Comparison of ENCODE assay signal across 10 mouse cellular contexts in the genomic region with DNA sequence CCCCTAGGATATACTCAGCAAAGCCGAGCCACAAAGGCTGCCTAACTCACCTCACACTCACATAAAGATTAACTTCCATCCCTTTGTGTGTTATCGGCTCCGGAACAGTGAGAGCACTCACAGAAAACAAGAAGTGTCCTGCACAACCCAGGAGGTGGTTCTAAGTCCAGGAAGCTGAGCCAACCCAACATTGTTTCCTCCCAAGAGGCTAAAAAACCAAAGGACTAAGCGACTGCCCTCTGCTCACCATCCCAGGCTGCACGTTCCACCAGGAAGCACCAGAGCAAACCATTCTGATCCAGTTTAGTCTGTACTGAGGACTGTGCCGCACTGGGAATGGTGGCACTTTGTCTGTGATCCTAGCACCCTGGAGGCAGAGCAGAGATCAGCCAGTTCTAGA. TPM values are rescaled to one million over a fixed set of nuclear protein-coding genes. Genes with fewer than 3 reads are reported as not detected.
DNase-seq lines count a peak whose midpoint lies in the region; ATAC-seq and TF ChIP-seq lines count a peak whose summit lies in the region.
"Had no signal": no experiment of that assay in that cellular context is flagged by ENCODE, and none has a peak within 500 bp of the region (broad histone marks: within the 10 kb centered on the region; RNA-seq: fewer than 3 reads in every experiment).

No protein-coding gene starts in this region.

- H3K4me1 ChIP-seq in hindbrain, embryonic 11.5 days (replicated peaks; ENCODE audit: control insufficient read depth, insufficient read depth, low read length), result peaks cover 8% of the 10 kb centered on the region
- peaks cover 50% of the 10 kb centered on the region for H3K4me1 ChIP-seq in hindbrain, embryonic 10.5 days (replicated peaks)
- peaks cover 48% of the 10 kb centered on the region for H3K4me1 ChIP-seq in embryonic facial prominence, embryonic 13.5 days
- peaks cover 26% of the 10 kb centered on the region for H3K4me1 ChIP-seq in forebrain, postnatal 0 days (ENCODE audit: insufficient read depth)
- peaks cover 69% of the 10 kb centered on the region for H3K4me1 ChIP-seq in midbrain, embryonic 15.5 days

- H3K36me3 ChIP-seq in hindbrain, embryonic 11.5 days (ENCODE audit: control insufficient read depth, insufficient read depth, low read length), result no peaks in the 10 kb centered on the region
- H3K36me3 ChIP-seq in hindbrain, embryonic 10.5 days, result peaks cover 65% of the 10 kb centered on the region
- peaks cover 30% of the 10 kb centered on the region for H3K36me3 ChIP-seq in embryonic facial prominence, embryonic 13.5 days
- H3K36me3 ChIP-seq in forebrain, postnatal 0 days (ENCODE audit: insufficient read depth), result peaks cover 18% of the 10 kb centered on the region; the same call in 1 of the 2 replicates
- peaks cover 9% of the 10 kb centered on the region; the same call in 1 of the 2 replicates for H3K36me3 ChIP-seq in midbrain, embryonic 15.5 days (replicated peaks)

- 63% methylated on average over 6 of the region's 6 CpGs for WGBS in hindbrain, embryonic 11.5 days
- WGBS in hindbrain, embryonic 10.5 days, result 78% methylated on average over 6 of the region's 6 CpGs
- 81% methylated on average over 6 of the region's 6 CpGs for WGBS in embryonic facial prominence, embryonic 13.5 days
- WGBS in forebrain, postnatal 0 days, result 74% methylated on average over 6 of the region's 6 CpGs
- WGBS in midbrain, embryonic 15.5 days, result 70% methylated on average over 6 of the region's 6 CpGs

- peak overlapping the region; percentile 4; the same call in 1 of the 2 replicates for H3K4me2 ChIP-seq in hindbrain, embryonic 11.5 days (replicated peaks; ENCODE audit: low read depth, low read length)
- H3K4me2 ChIP-seq in embryonic facial prominence, embryonic 13.5 days, result no peak overlapping the region
- H3K4me2 ChIP-seq in forebrain, postnatal 0 days (ENCODE audit: low read depth), result peak overlapping the region; percentile 22
- peak overlapping the region; percentile 98 for H3K4me2 ChIP-seq in midbrain, embryonic 15.5 days

- H3K9ac ChIP-seq in hindbrain, embryonic 11.5 days (ENCODE audit: low read depth, low read length), result 0 out of 2 replicates have a peak overlapping the region, but pooled peaks have one; percentile 11
- peak overlapping the region; percentile 3; the same call in 1 of the 2 replicates for H3K9ac ChIP-seq in embryonic facial prominence, embryonic 13.5 days
- no peak overlapping the region for H3K9ac ChIP-seq in forebrain, postnatal 0 days
- no peak overlapping the region for H3K9ac ChIP-seq in midbrain, embryonic 15.5 days

- H3K9me3 ChIP-seq in hindbrain, embryonic 11.5 days (ENCODE audit: control insufficient read depth, low read length), result no peaks in the 10 kb centered on the region
- no peaks in the 10 kb centered on the region for H3K9me3 ChIP-seq in hindbrain, embryonic 10.5 days
- H3K9me3 ChIP-seq in embryonic facial prominence, embryonic 13.5 days, result no peaks in the 10 kb centered on the region
- no peaks in the 10 kb centered on the region for H3K9me3 ChIP-seq in forebrain, postnatal 0 days (ENCODE audit: low read length)
- H3K9me3 ChIP-seq in midbrain, embryonic 15.5 days, result no peaks in the 10 kb centered on the region

- no peak for ATAC-seq in hindbrain, embryonic 11.5 days (ENCODE audit: low FRiP score)
- no peak for ATAC-seq in embryonic facial prominence, embryonic 13.5 days (ENCODE audit: insufficient number of reproducible peaks, insufficient read depth, low FRiP score, low TSS enrichment, low read depth)
- no peak for ATAC-seq in forebrain, postnatal 0 days
- no peak for ATAC-seq in midbrain, embryonic 15.5 days (replicated peaks)
- ATAC-seq: activated CD4-positive, CD25-positive, alpha-beta regulatory T cell, adult 4 months; lung, postnatal 0 days had no signal

- H3K27ac ChIP-seq in hindbrain, embryonic 11.5 days (ENCODE audit: low read depth, low read length), result no peak overlapping the region
- H3K27ac ChIP-seq in hindbrain, embryonic 10.5 days, result no peak overlapping the region
- H3K27ac ChIP-seq in embryonic facial prominence, embryonic 13.5 days, result no peak overlapping the region
- no peak overlapping the region for H3K27ac ChIP-seq in forebrain, postnatal 0 days (ENCODE audit: low read depth, low read length)
- no peak overlapping the region for H3K27ac ChIP-seq in midbrain, embryonic 15.5 days

- 0 out of 2 replicates have a peak, but pooled peaks cover 2% of the 10 kb centered on the region for H3K27me3 ChIP-seq in hindbrain, embryonic 11.5 days (ENCODE audit: control insufficient read depth, insufficient read depth, low read length)
- H3K27me3 ChIP-seq in hindbrain, embryonic 10.5 days (ENCODE audit: insufficient read depth, poor library complexity, severe bottlenecking), result peaks cover under 1% of the 10 kb centered on the region; the same call in 1 of the 2 replicates
- H3K27me3 ChIP-seq in embryonic facial prominence, embryonic 13.5 days, result no peaks in the 10 kb centered on the region
- no peaks in the 10 kb centered on the region for H3K27me3 ChIP-seq in forebrain, postnatal 0 days (ENCODE audit: insufficient read depth, low read length)
- no peaks in the 10 kb centered on the region for H3K27me3 ChIP-seq in midbrain, embryonic 15.5 days (replicated peaks)

- H3K4me3 ChIP-seq in hindbrain, embryonic 11.5 days (ENCODE audit: low read depth, low read length), result no peak overlapping the region
- no peak overlapping the region for H3K4me3 ChIP-seq in hindbrain, embryonic 10.5 days
- no peak overlapping the region for H3K4me3 ChIP-seq in embryonic facial prominence, embryonic 13.5 days
- no peak overlapping the region; the same call in 1 of the 2 replicates for H3K4me3 ChIP-seq in forebrain, postnatal 0 days (ENCODE audit: low read depth, low read length)
- H3K4me3 ChIP-seq in midbrain, embryonic 15.5 days, result 0 out of 2 replicates have a peak overlapping the region, but pooled peaks have one; percentile 0

- TF ChIP-seq CTCF in forebrain, postnatal 0 days (IDR thresholded peaks at IDR 0.05; ENCODE audit: low read depth), result no peak

- DNase-seq in hindbrain, embryonic 11.5 days (ENCODE audit: low spot score), result no peak
- no peak for DNase-seq in hindbrain, embryonic 10.5 days (ENCODE audit: low spot score)
- no peak for DNase-seq in forebrain, postnatal 0 days
- DNase-seq in adrenal gland, adult 8-10 months, result no peak
- no peak for DNase-seq in spleen, postnatal 10 days (ENCODE audit: low spot score in 2 of 2)
- DNase-seq: thymus, postnatal 25 days had no signal

RNA-seq across cellular contexts. Expression of a gene that starts 4.4 kb away (rescaled TPM):
- polyA plus RNA-seq in hindbrain, embryonic 11.5 days (2014; fragmentation: Nextera tagmentation; extraction: Ambion mirVana), result 19.6 and 20.4 TPM in 2 replicates
- 24.7 and 30.9 TPM in 2 replicates for polyA plus RNA-seq in hindbrain, embryonic 10.5 days (2016; fragmentation: Nextera tagmentation; extraction: Ambion mirVana)
- 22.8 and 23.5 TPM in 2 replicates for polyA plus RNA-seq in embryonic facial prominence, embryonic 13.5 days (2015; fragmentation: Nextera tagmentation; extraction: Ambion mirVana)
- 21.5 and 30.0 TPM in 2 replicates for total RNA-seq in forebrain, postnatal 0 days (2014; rRNA removed)
- 11.6 and 15.4 TPM in 2 replicates for polyA plus RNA-seq in forebrain, postnatal 0 days (2015; fragmentation: Nextera tagmentation; extraction: Ambion mirVana)
- 32.2 and 32.6 TPM in 2 replicates for polyA plus RNA-seq in midbrain, embryonic 15.5 days (2015; fragmentation: Nextera tagmentation; extraction: Ambion mirVana)
- 10 to 100 TPM; 22.7 to 37.2 (median 29.9) TPM for total RNA-seq in adrenal gland, adult 8-10 months (2022)

RNA-seq across cellular contexts. Expression of a gene that starts 25.2 kb away (rescaled TPM):
- polyA plus RNA-seq in hindbrain, embryonic 11.5 days (2014; fragmentation: Nextera tagmentation; extraction: Ambion mirVana), result 20.4 and 24.7 TPM in 2 replicates
- polyA plus RNA-seq in hindbrain, embryonic 10.5 days (2016; fragmentation: Nextera tagmentation; extraction: Ambion mirVana), result 30.2 and 30.7 TPM in 2 replicates
- 42.9 and 44.9 TPM in 2 replicates for polyA plus RNA-seq in embryonic facial prominence, embryonic 13.5 days (2015; fragmentation: Nextera tagmentation; extraction: Ambion mirVana)
- total RNA-seq in forebrain, postnatal 0 days (2014; rRNA removed), result 32.7 and 41.1 TPM in 2 replicates
- polyA plus RNA-seq in forebrain, postnatal 0 days (2015; fragmentation: Nextera tagmentation; extraction: Ambion mirVana), result 29.5 and 35.3 TPM in 2 replicates
- polyA plus RNA-seq in midbrain, embryonic 15.5 days (2015; fragmentation: Nextera tagmentation; extraction: Ambion mirVana), result 34.2 and 36.3 TPM in 2 replicates
- total RNA-seq in adrenal gland, adult 8-10 months (2022), result 10 to 100 TPM; 23.0 to 26.8 (median 24.2) TPM

RNA-seq across cellular contexts. Expression of a gene that starts 30.5 kb away (rescaled TPM):
- polyA plus RNA-seq in hindbrain, embryonic 11.5 days (2014; fragmentation: Nextera tagmentation; extraction: Ambion mirVana), result 60.3 and 62.6 TPM in 2 replicates
- polyA plus RNA-seq in hindbrain, embryonic 10.5 days (2016; fragmentation: Nextera tagmentation; extraction: Ambion mirVana), result 95.9 and 109 TPM in 2 replicates
- 138 and 142 TPM in 2 replicates for polyA plus RNA-seq in embryonic facial prominence, embryonic 13.5 days (2015; fragmentation: Nextera tagmentation; extraction: Ambion mirVana)
- 9.5 and 16.0 TPM in 2 replicates for total RNA-seq in forebrain, postnatal 0 days (2014; rRNA removed)
- polyA plus RNA-seq in forebrain, postnatal 0 days (2015; fragmentation: Nextera tagmentation; extraction: Ambion mirVana), result 11.4 and 12.9 TPM in 2 replicates
- polyA plus RNA-seq in midbrain, embryonic 15.5 days (2015; fragmentation: Nextera tagmentation; extraction: Ambion mirVana), result 24.7 and 25.1 TPM in 2 replicates
- total RNA-seq in adrenal gland, adult 8-10 months (2022), result 10 to 100 TPM in 1 of 4 experiments, 1 to 10 TPM in 3; 2.1 to 10.4 (median 6.0) TPM

RNA-seq across cellular contexts. Expression of a gene that starts 48.2 kb away (rescaled TPM):
- 1.0 and 1.1 TPM in 2 replicates for polyA plus RNA-seq in hindbrain, embryonic 11.5 days (2014; fragmentation: Nextera tagmentation; extraction: Ambion mirVana)
- 1.8 and 1.9 TPM in 2 replicates for polyA plus RNA-seq in hindbrain, embryonic 10.5 days (2016; fragmentation: Nextera tagmentation; extraction: Ambion mirVana)
- polyA plus RNA-seq in embryonic facial prominence, embryonic 13.5 days (2015; fragmentation: Nextera tagmentation; extraction: Ambion mirVana), result 1.4 and 1.7 TPM in 2 replicates
- 2.8 and 4.3 TPM in 2 replicates for total RNA-seq in forebrain, postnatal 0 days (2014; rRNA removed)
- 2.4 and 2.5 TPM in 2 replicates for polyA plus RNA-seq in forebrain, postnatal 0 days (2015; fragmentation: Nextera tagmentation; extraction: Ambion mirVana)
- polyA plus RNA-seq in midbrain, embryonic 15.5 days (2015; fragmentation: Nextera tagmentation; extraction: Ambion mirVana), result 4.0 and 4.6 TPM in 2 replicates
- total RNA-seq in adrenal gland, adult 8-10 months (2022), result 10 to 100 TPM in 3 of 4 experiments, 1 to 10 TPM in 1; 7.8 to 14.9 (median 12.0) TPM

RNA-seq across cellular contexts. Expression of a gene that starts 58.4 kb away (rescaled TPM):
- 244 TPM in 2 replicates for polyA plus RNA-seq in hindbrain, embryonic 11.5 days (2014; fragmentation: Nextera tagmentation; extraction: Ambion mirVana)
- polyA plus RNA-seq in hindbrain, embryonic 10.5 days (2016; fragmentation: Nextera tagmentation; extraction: Ambion mirVana), result 301 and 318 TPM in 2 replicates
- polyA plus RNA-seq in embryonic facial prominence, embryonic 13.5 days (2015; fragmentation: Nextera tagmentation; extraction: Ambion mirVana), result 180 and 209 TPM in 2 replicates
- 116 and 166 TPM in 2 replicates for total RNA-seq in forebrain, postnatal 0 days (2014; rRNA removed)
- 182 and 189 TPM in 2 replicates for polyA plus RNA-seq in forebrain, postnatal 0 days (2015; fragmentation: Nextera tagmentation; extraction: Ambion mirVana)
- 172 and 179 TPM in 2 replicates for polyA plus RNA-seq in midbrain, embryonic 15.5 days (2015; fragmentation: Nextera tagmentation; extraction: Ambion mirVana)
- total RNA-seq in adrenal gland, adult 8-10 months (2022), result 10 to 100 TPM; 96.1 to 98.0 (median 96.8) TPM

Comparison
In these comparisons a context has a peak if more than half of its experiments do, and no peak if none do; other contexts are left out.
1. H3K9ac ChIP-seq: peak in hindbrain, embryonic 11.5 days (single experiment) and embryonic facial prominence, embryonic 13.5 days (single experiment); none in forebrain, postnatal 0 days (single experiment) and midbrain, embryonic 15.5 days (single experiment).